Mouse (Mus musculus): Measurements from ENCODE around the gene Gm49396. TPM values are rescaled to one million over a fixed set of nuclear protein-coding genes. Genes with fewer than 3 reads are reported as not detected.
A peak's percentile ranks its signal among the peaks of the same experiment; 100 is the strongest.

The Gm49396 gene
- total RNA-seq (2015) = 1.0 and 2.1 TPM in 2 replicates
- 3.6 and 3.8 TPM in 2 replicates for total RNA-seq (2017)

DNA sequence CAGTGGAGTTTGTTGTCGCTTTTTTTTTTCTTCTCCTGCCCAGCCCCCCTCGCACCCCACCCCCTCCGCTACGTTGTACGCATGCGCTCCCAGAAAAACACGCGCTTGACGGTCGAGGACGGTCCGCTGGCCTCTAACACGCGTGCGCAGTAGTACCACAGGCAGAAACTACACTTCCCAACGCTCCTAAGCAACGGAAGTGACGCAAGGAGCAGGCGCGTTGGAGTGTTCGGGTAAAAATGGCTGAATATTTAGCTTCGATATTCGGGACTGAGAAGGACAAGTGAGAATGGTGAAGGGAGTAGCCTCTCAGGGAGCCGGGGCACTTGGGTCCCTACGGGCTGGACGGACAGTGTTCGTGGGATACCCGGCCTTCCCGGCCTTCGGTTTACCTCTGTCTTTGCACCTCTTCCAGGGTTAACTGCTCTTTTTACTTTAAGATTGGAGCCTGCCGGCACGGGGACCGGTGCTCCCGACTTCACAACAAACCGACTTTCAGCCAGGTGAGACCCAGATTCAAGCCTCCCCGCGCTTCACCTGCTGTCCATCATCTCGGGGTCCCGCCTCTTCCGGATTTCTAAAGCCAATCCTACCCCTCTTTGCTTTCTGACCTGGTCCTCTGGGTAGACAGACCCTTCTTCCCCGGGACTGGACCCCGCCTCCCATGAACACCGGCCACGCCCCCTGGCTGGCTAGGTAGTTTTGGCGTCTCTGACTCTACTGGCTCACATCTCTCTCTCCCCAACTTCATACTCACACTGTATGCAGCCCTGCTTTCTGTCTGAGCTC, at the start of gene Gm49396, which contains the start of the genes U2af1l4 and Psenen:
Gm49396 (plus strand) TSS at position 228 of the 789 bp plus-strand sequence.
U2af1l4 (plus strand) TSS at position 185 of the 789 bp plus-strand sequence.
Psenen (minus strand) TSS at position 511 of the 789 bp plus-strand sequence.
- ATAC-seq (ENCODE audit: poor library complexity, severe bottlenecking) = peak; percentile 68

- ATAC-seq (ENCODE audit: poor library complexity, severe bottlenecking) = no peak
Measured at GRCm38 (mm10) chr7:30515003-30515760, 48.0 kb upstream of the Gm49396 start.

DNA sequence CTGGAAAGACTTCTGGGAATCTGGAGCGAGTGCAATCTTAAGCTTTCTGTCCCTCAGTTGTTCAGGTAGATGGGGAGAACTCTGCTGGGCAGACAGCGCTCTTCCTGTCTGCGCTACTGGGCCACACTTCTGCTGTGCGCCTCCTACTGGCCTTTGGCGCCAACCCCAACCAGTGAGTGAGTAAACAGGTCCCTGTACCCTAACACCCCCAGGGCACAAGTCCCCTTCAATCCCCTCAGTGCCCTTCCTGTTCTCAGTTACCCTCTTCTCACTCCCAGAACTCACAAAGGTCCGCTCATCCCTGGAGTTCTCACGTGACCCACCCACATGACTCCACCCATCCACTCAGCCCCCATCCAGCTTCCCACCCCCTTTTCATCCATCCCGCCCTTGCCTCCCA, 44.8 kb upstream of the Gm49396 start:
- ATAC-seq (ENCODE audit: poor library complexity, severe bottlenecking) = no peak

DNA sequence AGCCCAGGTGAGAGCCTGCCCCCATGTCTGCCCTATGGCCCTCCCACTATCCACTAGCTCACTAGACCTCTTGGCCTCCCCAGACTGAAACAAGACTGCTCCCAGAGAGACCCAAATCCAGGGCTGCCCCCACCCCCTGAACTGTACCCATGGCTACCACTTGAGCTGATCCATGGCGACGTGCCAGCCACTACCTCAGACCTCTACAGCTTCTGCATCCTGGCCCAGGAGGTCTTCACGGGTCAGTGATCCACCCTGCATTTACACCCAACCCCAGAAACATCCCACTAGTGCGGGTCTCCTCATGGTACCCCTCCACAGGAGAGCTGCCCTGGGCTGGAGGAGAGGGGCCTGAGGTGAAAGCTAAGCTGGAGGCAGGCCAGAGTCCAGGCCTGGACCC, 42.7 kb upstream of the Gm49396 start:
- ATAC-seq (ENCODE audit: poor library complexity, severe bottlenecking) = no peak

GRCm38 (mm10) chr7:30520856-30521255, 42.3 kb upstream of the Gm49396 start:
- ATAC-seq (ENCODE audit: poor library complexity, severe bottlenecking) = no peak

GRCm38 (mm10) chr7:30522871-30523270, 40.3 kb upstream of the Gm49396 start:
- no peak for ATAC-seq (ENCODE audit: poor library complexity, severe bottlenecking)

GRCm38 (mm10) chr7:30524487-30524886, 38.7 kb upstream of the Gm49396 start:
- ATAC-seq (ENCODE audit: poor library complexity, severe bottlenecking) = no peak

DNA sequence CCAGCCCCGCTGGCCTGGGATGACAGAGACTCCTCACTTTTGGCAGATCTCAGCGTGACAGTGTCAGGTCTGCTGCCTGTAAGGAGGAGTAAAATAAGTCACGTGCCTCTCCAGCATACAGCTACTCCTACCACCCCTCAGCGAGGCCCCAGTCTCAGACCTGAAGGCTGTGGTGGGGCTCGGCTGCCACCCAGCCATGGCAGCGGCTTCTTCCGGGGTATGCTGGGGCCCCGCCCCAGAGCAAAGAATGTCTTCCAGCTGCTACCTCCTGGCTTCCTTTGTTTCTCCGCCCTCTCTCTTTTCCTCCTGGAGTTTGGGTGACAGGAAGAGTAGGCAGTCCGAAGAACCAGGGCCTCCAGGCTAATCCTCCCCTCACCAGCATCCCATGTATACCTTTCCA, 37.2 kb upstream of the Gm49396 start:
- ATAC-seq (ENCODE audit: poor library complexity, severe bottlenecking) = no peak

- no peak for ATAC-seq (ENCODE audit: poor library complexity, severe bottlenecking)
Measured at GRCm38 (mm10) chr7:30526399-30526798, 36.7 kb upstream of the Gm49396 start.

- ATAC-seq (ENCODE audit: poor library complexity, severe bottlenecking) = no peak
Measured at GRCm38 (mm10) chr7:30526981-30527380, 36.2 kb upstream of the Gm49396 start.

- no peak for ATAC-seq (ENCODE audit: poor library complexity, severe bottlenecking)
Measured at GRCm38 (mm10) chr7:30531291-30531815, 31.8 kb upstream of the Gm49396 start.

DNA sequence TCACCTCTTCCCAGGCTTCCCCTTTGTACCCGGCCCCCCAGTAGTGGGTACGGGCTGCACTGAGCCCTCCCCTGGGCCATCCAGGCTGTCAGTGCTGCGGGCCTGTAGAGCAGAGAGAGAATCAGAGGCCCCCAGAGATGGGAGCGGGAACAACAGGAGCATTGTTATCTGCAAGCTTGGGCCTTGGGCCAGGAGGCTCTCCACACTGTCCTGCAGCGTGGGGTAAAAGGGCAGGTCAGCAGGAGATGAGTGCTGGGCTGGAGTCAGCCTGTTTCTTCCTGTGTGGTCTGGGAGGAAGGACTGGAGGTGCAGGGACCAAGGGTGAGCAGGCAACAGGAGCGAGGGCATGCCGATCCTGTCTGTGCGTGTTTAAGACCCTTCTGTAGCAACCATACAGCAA, 30.2 kb upstream of the Gm49396 start:
- no peak for ATAC-seq (ENCODE audit: poor library complexity, severe bottlenecking)

- ATAC-seq (ENCODE audit: poor library complexity, severe bottlenecking) = no peak
Measured at GRCm38 (mm10) chr7:30533941-30534632, 29.1 kb upstream of the Gm49396 start.

DNA sequence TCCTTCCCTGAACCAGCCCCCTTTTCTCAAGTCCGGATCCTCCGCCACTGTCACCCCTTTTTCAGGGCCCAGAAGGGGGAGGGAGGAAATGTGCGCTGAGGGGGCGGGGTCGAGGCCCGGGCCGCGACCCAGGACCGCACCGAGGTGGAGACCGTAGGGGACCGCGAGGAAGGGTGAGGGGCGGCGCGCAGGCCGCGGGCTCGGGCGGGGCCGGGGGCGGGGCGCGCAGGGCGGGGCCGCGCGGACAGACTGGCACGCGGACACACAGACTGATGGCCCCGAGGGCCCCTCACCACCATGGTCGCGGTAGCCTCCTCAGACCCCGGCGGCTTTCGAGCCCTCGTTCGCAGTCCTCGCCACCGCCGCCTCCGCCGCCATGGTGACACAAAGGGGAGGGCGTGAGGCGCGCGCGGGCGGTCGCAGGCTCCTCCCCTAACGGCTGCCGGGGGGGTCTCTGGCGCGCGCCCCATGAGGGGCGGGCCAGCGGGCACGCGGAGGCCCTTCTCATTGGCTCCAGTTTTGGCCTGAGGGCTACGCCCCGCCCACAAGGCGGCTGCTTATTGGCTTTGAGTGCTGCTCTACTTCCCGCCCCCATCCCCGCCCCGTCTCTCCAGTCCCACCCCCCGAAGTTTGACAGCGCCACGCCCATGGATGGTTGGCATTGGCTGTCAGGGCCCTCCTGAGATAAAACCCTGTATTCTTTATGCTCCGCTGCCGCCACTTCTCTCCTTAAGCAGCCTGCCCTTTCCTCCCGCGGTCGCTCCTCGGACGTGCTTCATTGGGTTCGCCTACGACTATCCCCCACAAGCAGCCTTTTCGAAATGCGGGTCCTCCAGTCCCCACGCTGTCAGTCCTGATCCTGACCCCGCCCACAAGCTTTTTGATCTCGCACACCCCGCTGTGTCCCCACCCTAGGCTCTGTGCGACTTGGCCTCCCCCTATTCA, 28.2 kb upstream of the Gm49396 start, which contains the start of gene Arhgap33:
Arhgap33 (minus strand) TSS at position 428 of the 945 bp plus-strand sequence.
- ATAC-seq (ENCODE audit: poor library complexity, severe bottlenecking) = peak; percentile 98

DNA sequence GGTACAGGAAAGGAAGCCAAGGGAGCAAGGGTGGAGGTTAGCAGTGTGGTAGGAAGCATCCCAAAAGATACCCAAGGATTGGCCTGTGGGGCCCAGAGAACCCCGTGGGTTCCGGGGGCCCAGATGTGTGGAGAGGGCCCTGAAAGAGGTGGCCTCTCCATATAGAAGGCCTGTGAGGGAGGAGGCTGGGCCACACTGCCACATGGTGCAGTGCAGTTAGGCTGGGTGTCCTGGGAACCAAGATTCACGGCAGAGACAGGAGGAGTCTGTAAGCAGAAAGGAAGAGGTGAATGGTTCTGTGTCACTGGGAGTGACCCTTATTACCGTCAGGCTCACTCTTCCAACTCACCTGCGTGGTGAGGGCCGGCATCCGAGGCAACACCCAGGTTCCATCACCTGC, 22.6 kb upstream of the Gm49396 start:
- no peak for ATAC-seq (ENCODE audit: poor library complexity, severe bottlenecking)

DNA sequence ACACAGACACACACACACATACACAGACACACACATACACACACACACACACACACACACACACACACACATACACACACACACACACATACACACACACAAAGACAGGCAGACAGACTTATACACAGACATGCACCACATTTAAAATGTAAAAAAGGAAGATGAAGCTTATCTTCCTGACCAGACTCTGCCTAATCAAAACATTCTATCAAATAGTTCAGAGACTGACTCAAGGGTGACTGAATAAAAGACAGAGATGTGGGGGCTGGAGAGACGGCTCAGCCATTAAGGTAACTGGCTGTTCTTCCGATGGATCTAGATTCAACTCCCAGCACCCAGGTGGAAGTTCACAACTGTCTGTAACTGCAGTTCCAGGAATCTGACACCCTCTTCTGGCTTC, 18.8 kb upstream of the Gm49396 start:
- no peak for ATAC-seq (ENCODE audit: poor library complexity, severe bottlenecking)

- ATAC-seq (ENCODE audit: poor library complexity, severe bottlenecking) = no peak
Measured at GRCm38 (mm10) chr7:30549880-30550279, 13.3 kb upstream of the Gm49396 start.

- ATAC-seq (ENCODE audit: poor library complexity, severe bottlenecking) = no peak
Measured at GRCm38 (mm10) chr7:30550603-30551002, 12.5 kb upstream of the Gm49396 start.

DNA sequence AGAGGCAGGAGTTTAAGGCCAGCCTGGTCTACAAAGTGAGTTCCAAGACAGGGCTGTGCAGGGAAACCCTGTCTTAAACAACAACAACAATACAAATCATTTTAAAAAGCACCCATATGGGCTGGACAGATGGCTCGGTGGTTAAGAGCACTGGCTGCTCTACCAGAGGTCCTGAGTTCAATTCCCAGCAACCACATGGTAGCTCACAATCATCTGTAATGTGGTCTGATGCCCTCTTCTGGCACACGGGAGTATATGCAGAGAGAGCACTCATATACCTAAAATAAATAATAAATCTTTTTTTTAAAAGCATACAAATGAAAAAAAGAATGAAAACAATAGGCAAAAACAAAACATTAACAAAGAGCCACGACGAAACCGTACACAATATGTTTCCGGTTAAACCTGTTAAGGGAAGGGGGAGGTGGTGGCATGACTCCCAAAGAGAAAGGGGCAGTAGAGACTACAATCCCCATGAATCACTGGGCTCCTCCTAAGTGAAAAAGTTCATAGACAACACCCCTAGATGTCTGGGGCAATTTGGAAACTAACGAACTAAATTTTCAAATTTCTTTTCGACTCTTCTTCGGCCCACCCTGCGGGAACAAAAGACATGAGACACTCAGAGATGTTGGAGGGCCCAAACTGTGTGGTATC, 11.6 kb upstream of the Gm49396 start:
- peak; percentile 63 for ATAC-seq (ENCODE audit: poor library complexity, severe bottlenecking)

Measured in megakaryocyte, adult 5-6 weeks (primary cell).